Mouse (Mus musculus): ENCODE results near the gene Nos3. TPM values are rescaled to one million over a fixed set of nuclear protein-coding genes. Genes with fewer than 3 reads are reported as not detected.

The Nos3 gene
- total RNA-seq, 2 experiments from 2014 or later, result 8.8 to 9.3 TPM

DNA sequence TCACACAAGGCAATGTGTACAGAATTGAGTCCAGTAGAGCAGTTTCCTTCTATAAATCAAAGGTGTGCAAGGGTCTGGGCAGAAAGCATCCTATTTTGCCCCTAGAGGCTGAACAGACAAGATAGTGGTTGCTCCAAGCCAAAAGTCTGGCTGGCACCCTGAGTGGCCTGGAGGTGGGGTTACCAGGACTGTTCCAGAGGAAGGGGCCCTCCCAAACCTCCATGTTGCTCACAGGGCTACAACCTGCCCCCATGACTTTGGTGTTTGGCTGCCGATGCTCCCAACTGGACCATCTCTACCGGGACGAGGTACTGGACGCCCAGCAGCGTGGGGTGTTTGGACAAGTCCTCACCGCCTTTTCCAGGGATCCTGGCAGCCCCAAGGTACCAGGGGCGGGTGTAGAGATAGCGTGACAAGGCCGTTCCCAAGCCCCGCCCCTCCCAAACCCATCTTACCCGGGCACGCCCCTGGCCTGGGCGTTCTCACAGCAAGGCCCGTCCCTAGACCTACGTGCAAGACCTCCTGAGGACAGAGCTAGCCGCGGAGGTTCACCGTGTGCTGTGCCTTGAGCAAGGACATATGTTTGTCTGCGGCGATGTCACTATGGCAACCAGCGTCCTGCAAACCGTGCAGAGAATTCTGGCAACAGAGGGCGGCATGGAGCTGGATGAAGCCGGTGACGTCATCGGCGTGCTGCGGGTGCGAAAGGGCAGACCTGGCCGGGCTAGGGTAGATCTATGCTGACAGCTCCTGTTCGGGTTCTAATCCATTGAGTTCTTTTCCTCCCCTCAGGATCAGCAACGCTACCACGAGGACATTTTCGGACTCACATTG lies 18.6 kb downstream of the Nos3 start:
- peak overlapping the region; percentile 58 for H3K4me3 ChIP-seq
- DNase-seq (ENCODE audit: extremely low spot score in 1 of 2, low spot score in 2 of 2), result peak; percentile 89 to 92
- intact Hi-C loops (cut with DNase I), result no loop called here
- peak overlapping the region; percentile 95 for H3K27ac ChIP-seq
- peak; percentile 50 for TF ChIP-seq CTCF (IDR thresholded peaks at IDR 0.05)

DNA sequence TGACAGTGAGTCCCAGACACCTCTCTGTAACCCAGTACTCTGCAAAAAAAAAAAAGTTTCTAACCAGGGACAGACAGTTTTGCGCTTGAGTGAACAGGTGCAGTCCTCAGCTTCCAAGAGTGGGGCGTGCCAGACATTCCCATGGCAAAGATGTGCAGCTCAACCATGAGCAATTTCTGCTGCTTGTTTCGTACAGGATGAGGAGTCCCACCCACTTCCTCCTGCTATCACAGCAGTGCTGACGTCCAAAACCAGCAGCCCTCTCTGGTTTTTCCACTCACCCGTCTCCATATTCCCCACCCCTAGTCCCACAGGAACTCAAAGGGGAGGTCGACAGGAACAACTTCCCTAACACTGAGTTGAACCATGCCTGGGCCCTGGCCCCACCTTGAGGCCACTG lies 19.8 kb downstream of the Nos3 start:
- intact Hi-C loops (cut with DNase I), result no loop called here
- no peak; the same call in 1 of the 2 replicates for TF ChIP-seq CTCF (IDR thresholded peaks at IDR 0.05)
- Histone ChIP-seq H3K27ac (peak overlapping the region; percentile 95), H3K4me3 (no peak overlapping the region)
- no peak for DNase-seq (ENCODE audit: extremely low spot score in 1 of 2, low spot score in 2 of 2)

DNA sequence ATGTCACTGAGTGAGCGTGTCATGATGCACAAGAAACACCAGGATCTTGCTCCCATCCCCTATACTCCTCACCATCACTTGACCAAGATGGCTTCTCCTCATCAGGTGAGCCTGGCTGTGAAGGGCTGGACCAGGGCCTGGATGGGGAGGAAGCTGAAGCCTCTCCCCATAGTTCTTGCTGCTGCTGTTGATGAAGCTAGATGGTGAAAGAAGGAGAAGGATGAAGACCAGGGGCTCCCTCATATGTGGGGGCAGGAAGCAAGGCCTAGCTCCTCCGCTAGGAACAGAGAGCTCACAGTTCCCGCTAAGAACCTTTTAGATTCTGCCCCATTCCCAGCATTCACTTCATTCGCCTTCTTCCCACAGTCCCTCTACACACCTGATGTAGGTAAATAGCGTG lies 20.8 kb downstream of the Nos3 start:
- Histone ChIP-seq H3K4me3 (no peak overlapping the region), H3K27ac (no peak overlapping the region; the same call in 1 of the 2 replicates)
- DNase-seq (ENCODE audit: extremely low spot score in 1 of 2, low spot score in 2 of 2), result no peak
- no peak for TF ChIP-seq CTCF (IDR thresholded peaks at IDR 0.05)
- intact Hi-C loops (cut with DNase I), result loop anchor here (5.0 kb wide), 1 partner anchor 218 kb away; no protein-coding TSS in a partner anchor

DNA sequence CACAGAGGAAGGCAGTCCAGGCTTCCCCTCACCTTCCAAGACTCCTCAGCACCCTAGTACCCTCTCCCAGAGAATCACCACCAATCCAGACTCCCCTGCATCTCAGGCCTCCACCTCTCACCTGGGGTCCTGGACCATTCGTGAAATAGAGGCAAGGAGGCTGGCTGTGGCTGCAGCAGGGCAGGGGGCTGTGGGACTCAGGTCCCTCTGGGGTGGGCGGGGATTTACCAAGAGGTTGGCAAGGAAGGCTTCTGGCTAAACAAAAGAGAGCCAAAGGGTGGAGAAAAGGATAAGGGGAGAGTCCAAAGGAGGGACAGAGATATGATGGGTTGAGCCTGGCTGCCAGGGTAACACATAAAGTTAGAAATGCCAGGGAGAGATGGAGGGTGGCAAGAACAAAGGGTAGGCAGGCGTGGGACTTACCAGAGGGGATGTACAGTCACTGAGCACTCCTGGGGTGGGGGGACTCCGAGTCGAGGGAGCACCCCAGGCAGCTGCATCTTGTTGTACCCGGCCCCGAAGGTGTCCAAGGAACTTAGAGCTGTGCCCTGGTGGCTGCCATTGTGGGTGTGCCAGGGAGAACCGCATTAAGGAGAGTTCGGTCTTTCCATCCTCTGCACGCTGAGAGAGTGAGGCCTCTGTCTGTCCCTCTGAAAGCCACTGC lies 21.4 kb downstream of the Nos3 start:
- intact Hi-C loops (cut with DNase I), result loop anchor here (5.0 kb wide), 1 partner anchor 219 kb away; no protein-coding TSS in a partner anchor
- no peak overlapping the region for H3K27ac ChIP-seq
- no peak for DNase-seq (ENCODE audit: extremely low spot score in 1 of 2, low spot score in 2 of 2)
- TF ChIP-seq CTCF (IDR thresholded peaks at IDR 0.05), result no peak
- H3K4me3 ChIP-seq, result no peak overlapping the region

DNA sequence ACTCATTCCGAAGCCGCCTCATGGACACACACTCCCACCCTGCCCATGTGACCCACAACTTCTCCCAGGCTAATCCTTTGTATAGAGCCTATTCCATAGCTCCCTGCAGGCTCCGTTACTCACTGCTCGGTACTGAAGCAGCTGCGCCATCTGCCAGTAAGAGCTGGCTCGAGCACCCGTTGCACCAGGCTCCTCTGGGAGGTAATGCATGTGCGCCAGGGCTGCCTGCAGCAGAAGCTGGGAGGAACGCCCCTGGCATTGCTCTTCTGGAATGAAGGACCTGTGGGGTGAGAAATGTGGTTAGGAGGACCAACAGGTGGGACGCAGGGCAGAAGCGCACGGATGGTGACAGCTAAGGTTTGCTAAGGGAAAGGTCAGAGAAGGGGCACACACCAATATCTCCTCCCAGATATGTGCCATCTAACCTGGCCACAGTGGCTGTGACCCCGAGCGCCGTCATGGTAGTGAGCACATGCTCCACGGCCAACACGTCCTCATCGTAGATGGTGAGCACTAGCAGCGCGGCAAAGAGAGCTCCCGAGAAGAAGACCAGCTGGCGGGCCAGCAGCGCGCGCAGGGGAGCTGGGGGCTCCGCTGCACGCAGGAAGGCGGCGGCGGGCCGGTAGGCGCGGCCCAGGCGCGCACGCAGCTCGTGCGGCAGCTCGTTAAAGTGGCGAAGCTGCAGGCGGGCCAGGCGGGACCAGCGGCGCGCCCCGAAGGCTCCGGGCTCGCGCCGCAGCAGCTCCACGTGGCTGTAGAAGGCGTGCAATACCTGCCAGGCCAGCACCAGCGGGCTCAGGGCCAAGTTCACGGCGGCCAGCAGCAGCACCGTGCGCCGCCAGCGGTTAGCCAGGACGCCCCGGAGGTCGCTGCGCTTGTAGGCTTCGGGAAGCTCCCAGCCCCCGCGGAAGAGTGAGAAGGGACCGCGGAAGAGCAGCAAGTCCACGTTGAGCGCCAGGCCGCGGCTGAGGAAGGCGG lies 22.9 kb downstream of the Nos3 start:
- Histone ChIP-seq H3K27ac (no peak overlapping the region), H3K4me3 (peak overlapping the region; percentile 52)
- intact Hi-C loops (cut with DNase I), result loop anchor here (5.0 kb wide), 1 partner anchor 220 kb away; no protein-coding TSS in a partner anchor
- TF ChIP-seq CTCF (IDR thresholded peaks at IDR 0.05), result peak; percentile 28
- DNase-seq (ENCODE audit: extremely low spot score in 1 of 2, low spot score in 2 of 2), result peak; percentile 59 to 68

DNA sequence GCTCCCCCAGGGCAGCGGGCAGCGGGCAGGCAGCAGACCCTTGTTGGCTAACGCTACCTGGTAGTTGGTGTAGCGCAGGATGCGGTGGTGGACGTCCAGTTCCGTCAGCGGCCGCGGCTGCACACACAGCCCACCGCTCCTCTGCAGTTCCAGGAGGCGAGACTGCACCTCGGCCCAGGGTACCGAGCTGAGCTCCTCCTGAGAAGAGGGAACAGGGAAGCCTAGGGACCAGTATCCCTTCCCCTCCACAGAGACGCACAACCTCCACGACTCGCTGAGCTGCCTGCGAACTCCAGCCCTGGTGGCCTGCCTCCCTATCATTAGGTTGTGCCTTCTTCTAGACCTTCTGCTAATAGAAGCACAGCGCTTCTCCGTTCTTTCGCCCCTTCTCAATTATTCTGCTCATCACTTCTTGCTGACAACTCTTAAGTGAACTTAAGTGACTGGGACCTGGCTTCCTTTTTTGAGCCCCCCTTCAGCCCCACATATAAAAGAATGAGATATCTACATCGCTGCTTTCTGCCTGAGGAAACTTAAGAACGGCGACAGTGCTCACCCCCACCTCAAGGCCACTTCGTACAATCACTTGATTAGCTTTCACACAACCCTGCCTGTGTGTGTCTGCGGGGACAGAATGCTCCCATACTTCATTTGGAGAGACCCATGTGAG lies 23.8 kb downstream of the Nos3 start:
- intact Hi-C loops (cut with DNase I), result loop anchor here (5.0 kb wide), 1 partner anchor 221 kb away; no protein-coding TSS in a partner anchor
- peak overlapping the region; percentile 52 for H3K4me3 ChIP-seq
- no peak overlapping the region for H3K27ac ChIP-seq
- no peak for DNase-seq (ENCODE audit: extremely low spot score in 1 of 2, low spot score in 2 of 2)
- TF ChIP-seq CTCF (IDR thresholded peaks at IDR 0.05), result no peak

DNA sequence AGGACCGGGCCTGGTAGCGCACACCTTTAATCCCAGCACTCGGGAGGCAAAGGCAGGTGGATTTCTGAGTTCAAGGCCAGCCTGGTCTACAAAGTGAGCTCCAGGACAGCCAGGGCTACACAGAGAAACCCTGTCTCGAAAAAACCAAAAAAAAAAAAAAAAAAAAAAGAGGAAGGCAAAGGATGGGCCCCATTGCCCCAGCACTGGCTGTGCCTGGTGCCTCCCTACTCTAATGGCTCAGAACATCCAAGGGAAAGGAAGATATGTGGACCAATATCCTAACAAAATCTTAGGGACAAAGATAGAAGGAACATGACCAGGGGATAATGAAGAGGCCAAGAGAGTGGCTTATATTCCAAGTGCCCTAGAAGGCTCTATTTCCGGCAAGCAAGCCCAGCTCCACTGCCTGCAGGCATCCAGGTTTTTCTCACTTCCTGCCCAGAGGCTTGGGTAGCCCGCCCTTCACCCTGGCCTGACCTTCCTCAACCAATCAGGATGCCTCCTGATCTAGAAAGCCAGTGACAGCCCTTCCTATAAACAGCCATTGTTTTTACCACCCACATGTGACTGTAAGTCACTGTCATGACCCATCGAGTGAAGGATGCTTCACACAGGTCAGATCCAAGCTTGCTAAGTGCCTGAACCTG lies 24.5 kb downstream of the Nos3 start:
- no peak for DNase-seq (ENCODE audit: extremely low spot score in 1 of 2, low spot score in 2 of 2)
- no peak overlapping the region for H3K27ac ChIP-seq
- intact Hi-C loops (cut with DNase I), result loop anchor here (5.0 kb wide), 1 partner anchor 222 kb away; no protein-coding TSS in a partner anchor
- no peak for TF ChIP-seq CTCF (IDR thresholded peaks at IDR 0.05)
- H3K4me3 ChIP-seq, result no peak overlapping the region

DNA sequence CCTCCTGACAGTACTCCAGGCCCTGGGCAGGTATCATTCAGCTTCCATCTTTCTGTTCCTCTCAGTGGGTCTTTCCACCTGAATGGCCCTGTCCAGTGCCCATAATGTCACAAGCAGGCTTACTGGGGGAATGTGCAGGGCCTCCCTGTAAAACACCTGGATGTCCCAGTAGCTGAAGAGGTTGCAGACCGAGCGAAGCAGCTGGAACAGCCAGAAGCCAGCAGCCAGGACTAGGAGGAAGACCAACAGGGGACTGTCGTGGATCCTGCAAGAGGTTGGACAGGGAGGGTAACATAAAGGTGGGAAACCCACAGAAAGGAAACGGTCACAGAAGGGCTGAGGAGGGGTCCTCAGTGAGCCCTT lies 25.0 kb downstream of the Nos3 start:
- Histone ChIP-seq H3K4me3 (no peak overlapping the region), H3K27ac (no peak overlapping the region)
- DNase-seq (ENCODE audit: extremely low spot score in 1 of 2, low spot score in 2 of 2), result no peak
- TF ChIP-seq CTCF (IDR thresholded peaks at IDR 0.05), result no peak
- intact Hi-C loops (cut with DNase I), result loop anchor here (5.0 kb wide), 1 partner anchor 222 kb away; no protein-coding TSS in a partner anchor

DNA sequence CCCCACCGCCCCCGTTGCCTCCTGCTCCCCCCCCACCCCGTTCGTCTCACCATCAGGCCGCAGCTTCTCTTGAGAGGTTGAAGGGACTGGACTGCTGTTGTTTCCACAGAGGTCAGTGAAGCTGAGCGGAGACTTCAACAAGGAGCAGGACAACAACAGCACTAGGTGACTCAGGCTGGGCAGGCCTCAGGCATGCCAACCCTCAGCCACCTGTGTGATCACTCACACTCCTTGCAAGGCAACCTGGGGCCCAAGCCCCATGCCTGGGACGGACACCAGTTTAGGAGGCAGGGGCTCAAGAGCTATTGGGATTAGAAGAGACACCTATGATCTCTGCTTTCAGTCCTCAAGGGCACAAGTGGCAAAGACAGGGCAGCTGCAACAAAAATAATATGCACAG lies 27.3 kb downstream of the Nos3 start, which contains the start of gene Atg9b:
TSS of gene Atg9b (minus strand) at position 280 of the 400 bp plus-strand sequence.
- DNase-seq (ENCODE audit: extremely low spot score in 1 of 2, low spot score in 2 of 2), result no peak
- no peak for TF ChIP-seq CTCF (IDR thresholded peaks at IDR 0.05)
- no peak within 1 kb of the TSS for H3K4me3 ChIP-seq
- H3K27ac ChIP-seq, result no peak within 1 kb of the TSS
- intact Hi-C loops (cut with DNase I), result no loop called here

DNA sequence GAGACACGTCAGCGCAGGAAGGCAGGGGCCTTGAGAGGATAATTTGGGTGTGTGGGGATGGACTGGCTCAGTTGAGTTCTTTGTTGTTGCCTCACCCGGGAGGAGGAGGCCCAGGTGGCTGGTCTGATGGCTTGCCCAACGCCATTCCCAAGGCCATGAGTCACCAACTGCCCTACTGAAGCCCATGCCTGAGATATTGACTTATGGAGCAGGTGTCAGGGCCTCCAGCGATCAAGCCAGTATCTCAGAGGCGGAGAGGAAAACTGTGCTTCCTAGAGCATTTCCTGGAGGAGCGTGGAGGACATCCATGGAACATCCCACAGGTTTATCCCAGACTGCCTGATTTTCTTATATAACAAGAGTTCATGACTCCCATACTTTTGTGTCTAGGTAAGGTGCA lies 28.1 kb downstream of the Nos3 start:
- intact Hi-C loops (cut with DNase I), result no loop called here

More for the DNA sequence above, 28.1 kb downstream of the Nos3 start:
- H3K4me3 ChIP-seq, result no peak overlapping the region
- H3K27ac ChIP-seq, result no peak overlapping the region
- no peak for TF ChIP-seq CTCF (IDR thresholded peaks at IDR 0.05)
- no peak for DNase-seq (ENCODE audit: extremely low spot score in 1 of 2, low spot score in 2 of 2)

Measured in left cerebral cortex, adult 2 months (tissue).